Mouse (Mus musculus) left cerebral cortex, adult 11 months (tissue): ENCODE results near the gene Cyth3.

Experiments
- DNase-seq: peaks from one replicate; pipeline ENCODE4 v3.0.0; 2022; ENCODE audit warnings: low spot score

The Cyth3 gene

GRCm38 (mm10) chr5:143616116-143616515, 6.1 kb upstream of the Cyth3 start:
- no peak for DNase-seq

- no peak for DNase-seq
Measured at GRCm38 (mm10) chr5:143616657-143617329, 5.5 kb upstream of the Cyth3 start.

GRCm38 (mm10) chr5:143617487-143618209, 4.6 kb upstream of the Cyth3 start:
- DNase-seq: no peak

GRCm38 (mm10) chr5:143618585-143618984, 3.7 kb upstream of the Cyth3 start:
- no peak for DNase-seq

GRCm38 (mm10) chr5:143620196-143620595, 2.1 kb upstream of the Cyth3 start:
- no peak for DNase-seq

GRCm38 (mm10) chr5:143620941-143621340, 1.3 kb upstream of the Cyth3 start:
- no peak for DNase-seq

- DNase-seq: no peak
Measured at GRCm38 (mm10) chr5:143622623-143623150, 440 bp downstream of the Cyth3 start.

- no peak for DNase-seq
Measured at GRCm38 (mm10) chr5:143623356-143624295, 1.4 kb downstream of the Cyth3 start.

GRCm38 (mm10) chr5:143624449-143624848, 2.2 kb downstream of the Cyth3 start:
- no peak for DNase-seq

- no peak for DNase-seq
Measured at GRCm38 (mm10) chr5:143625497-143625896, 3.2 kb downstream of the Cyth3 start.

- DNase-seq: no peak
Measured at GRCm38 (mm10) chr5:143625940-143626588, 3.8 kb downstream of the Cyth3 start.

- no peak for DNase-seq
Measured at GRCm38 (mm10) chr5:143627507-143627906, 5.3 kb downstream of the Cyth3 start.

- DNase-seq: no peak
Measured at GRCm38 (mm10) chr5:143627926-143628325, 5.7 kb downstream of the Cyth3 start.

- DNase-seq: no peak
Measured at GRCm38 (mm10) chr5:143629686-143630085, 7.4 kb downstream of the Cyth3 start.

GRCm38 (mm10) chr5:143630214-143630613, 8.0 kb downstream of the Cyth3 start:
- DNase-seq: no peak

GRCm38 (mm10) chr5:143630738-143631137, 8.5 kb downstream of the Cyth3 start:
- DNase-seq: no peak

- DNase-seq: no peak
Measured at GRCm38 (mm10) chr5:143631559-143631958, 9.3 kb downstream of the Cyth3 start.

- DNase-seq: no peak
Measured at GRCm38 (mm10) chr5:143632674-143633557, 10.7 kb downstream of the Cyth3 start.

GRCm38 (mm10) chr5:143633558-143633871, 11.3 kb downstream of the Cyth3 start:
- DNase-seq: no peak

- DNase-seq: no peak
Measured at GRCm38 (mm10) chr5:143633877-143634276, 11.6 kb downstream of the Cyth3 start.

GRCm38 (mm10) chr5:143634550-143635112, 12.4 kb downstream of the Cyth3 start:
- no peak for DNase-seq
